Mouse (Mus musculus) hindbrain, embryonic 14.5 days (tissue): ENCODE data around the gene Ucn2. TPM values are rescaled to one million over a fixed set of nuclear protein-coding genes. Genes with fewer than 3 reads are reported as not detected.

ENCODE experiments used
- ATAC-seq: fragments of 200-750 bp; cut with Nextera tagmentation; 2 replicates; pipeline ENCODE4 v1.8.0; 2017; ENCODE audit warnings: moderate number of reproducible peaks, mild to moderate bottlenecking, moderate TSS enrichment, moderate library complexity; ENCODE audit not compliant: low FRiP score
- DNase-seq: peaks from one replicate; pipeline ENCODE4 v3.0.0-alpha.2; 2015; ENCODE audit warnings: low spot score
- H3K27ac ChIP-seq: fragments of 300-500 bp; sonication (generic); 2 replicates; pipeline ENCODE4 v1.5.1; 2014; ENCODE audit warnings: mild to moderate bottlenecking, moderate library complexity
- H3K27me3 ChIP-seq: fragments of 300-500 bp; sonication (generic); 2 replicates; pipeline ENCODE4 v1.6.1; 2014; ENCODE audit warnings: mild to moderate bottlenecking, low read length, mixed read lengths; ENCODE audit not compliant: control insufficient read depth, insufficient read depth
- H3K36me3 ChIP-seq: fragments of 300-500 bp; sonication (generic); replicated peaks from 2 replicates; pipeline ENCODE4 v1.6.1; 2014; ENCODE audit not compliant: control insufficient read depth, insufficient read depth
- H3K4me1 ChIP-seq: fragments of 300-500 bp; sonication (generic); replicated peaks from 2 replicates; pipeline ENCODE4 v1.6.1; 2014; ENCODE audit warnings: antibody characterized with exemption, low read length, mixed read lengths; ENCODE audit not compliant: control insufficient read depth, insufficient read depth
- H3K4me2 ChIP-seq: fragments of 300-500 bp; sonication (generic); replicated peaks from 2 replicates; pipeline ENCODE4 v1.6.1; 2014; ENCODE audit warnings: mild to moderate bottlenecking, moderate library complexity
- H3K4me3 ChIP-seq: fragments of 300-500 bp; sonication (generic); replicated peaks from 2 replicates; pipeline ENCODE4 v1.5.1; 2014; ENCODE audit warnings: mild to moderate bottlenecking, low read length
- H3K9ac ChIP-seq: fragments of 300-500 bp; sonication (generic); 2 replicates; pipeline ENCODE4 v1.6.1; 2014
- H3K9me3 ChIP-seq: fragments of 300-500 bp; sonication (generic); 2 replicates; pipeline ENCODE4 v1.6.1; 2016; ENCODE audit warnings: low read length; ENCODE audit not compliant: control insufficient read depth
- WGBS: fragments of 180-500 bp; shearing (Covaris S2); extraction: QIAGEN DNeasy Blood & Tissue Kit; methylation state at CpG from one replicate; pipeline ENCODE4 v1.1.7; 2014; 5-methylcytosine and 5-hydroxymethylcytosine counted together
- polyA plus RNA-seq: library from polyadenylated mRNA; unstranded; fragments of >200 nt; fragmentation: Nextera tagmentation; extraction: Ambion mirVana; gene quantifications from 2 replicates; pipeline ENCODE4 v1.2.1, GENCODE M21; 2014

Gene Ucn2
- polyA plus RNA-seq, 1 experiment from 2014 or later, result 0.23 TPM

GRCm38 (mm10) chr9:108955846-108956245 is 30.0 kb upstream of the Ucn2 start:
- WGBS, result 91% methylated on average over 11 of the region's 11 CpGs
- Histone ChIP-seq H3K4me1 (no peaks in the 10 kb centered on the region), H3K9me3 (no peaks in the 10 kb centered on the region), H3K9ac (no peak overlapping the region), H3K27ac (no peak overlapping the region), H3K4me3 (no peak overlapping the region), H3K36me3 (peaks cover 2% of the 10 kb centered on the region; the same call in 1 of the 2 replicates), H3K27me3 (peaks cover 24% of the 10 kb centered on the region), H3K4me2 (no peak overlapping the region)
- DNase-seq (no peak), ATAC-seq (no peak)

DNA sequence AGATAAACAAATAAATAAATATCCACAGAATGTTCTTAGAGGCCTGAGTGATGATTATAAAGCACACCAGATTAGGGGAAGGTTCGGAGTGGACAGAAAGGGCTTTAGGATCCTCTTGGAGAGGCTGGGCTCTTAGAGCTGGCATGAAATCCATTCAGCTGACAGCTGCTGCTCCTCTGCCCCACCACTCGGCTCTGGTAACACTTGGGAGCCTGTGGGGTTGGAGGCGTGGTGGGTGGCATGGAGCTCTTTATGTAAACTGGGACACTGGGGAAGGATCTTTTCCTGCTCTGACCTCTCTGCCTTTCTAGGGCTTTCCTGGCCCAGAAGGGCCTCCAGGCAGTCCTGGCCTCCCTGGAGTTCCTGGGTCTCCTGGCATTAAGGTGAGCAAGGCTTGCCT is 22.2 kb upstream of the Ucn2 start:
- no peak for ATAC-seq
- H3K36me3 ChIP-seq, result no peaks in the 10 kb centered on the region
- no peak overlapping the region for H3K4me2 ChIP-seq
- no peak overlapping the region for H3K4me3 ChIP-seq
- no peak for DNase-seq
- H3K9me3 ChIP-seq, result no peaks in the 10 kb centered on the region
- WGBS, result 69% methylated on average over 3 of the region's 3 CpGs
- no peaks in the 10 kb centered on the region for H3K27me3 ChIP-seq
- no peak overlapping the region for H3K27ac ChIP-seq
- no peaks in the 10 kb centered on the region for H3K4me1 ChIP-seq
- H3K9ac ChIP-seq, result no peak overlapping the region

DNA sequence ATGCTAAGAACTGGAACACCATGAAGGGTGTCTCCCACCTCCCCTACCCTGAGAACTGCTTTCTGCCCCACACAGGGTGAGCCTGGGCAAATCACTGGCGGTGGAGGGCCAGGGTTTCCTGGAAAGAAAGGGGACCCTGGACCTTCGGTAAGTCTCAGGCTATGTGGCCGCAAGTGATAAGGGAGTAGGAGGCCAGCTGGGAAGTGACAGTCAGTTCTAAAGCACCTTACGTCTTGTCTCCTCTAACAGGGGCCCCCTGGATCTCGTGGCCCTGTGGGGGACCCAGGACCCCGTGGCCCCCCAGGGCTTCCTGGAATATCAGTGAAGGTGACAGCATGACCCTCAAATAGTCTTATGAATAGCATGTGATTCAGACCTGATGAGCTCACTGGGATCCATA is 21.5 kb upstream of the Ucn2 start:
- no peak overlapping the region for H3K4me2 ChIP-seq
- no peaks in the 10 kb centered on the region for H3K4me1 ChIP-seq
- ATAC-seq (no peak), DNase-seq (no peak)
- no peaks in the 10 kb centered on the region for H3K9me3 ChIP-seq
- 88% methylated on average over 6 of the region's 6 CpGs for WGBS
- no peaks in the 10 kb centered on the region for H3K27me3 ChIP-seq
- no peaks in the 10 kb centered on the region for H3K36me3 ChIP-seq
- H3K4me3 ChIP-seq, result no peak overlapping the region
- no peak overlapping the region for H3K27ac ChIP-seq
- H3K9ac ChIP-seq, result no peak overlapping the region

- no peak for DNase-seq
- no peak overlapping the region for H3K4me3 ChIP-seq
- ATAC-seq, result no peak
- H3K4me2 ChIP-seq, result no peak overlapping the region
- H3K27ac ChIP-seq, result no peak overlapping the region
- H3K4me1 ChIP-seq, result no peaks in the 10 kb centered on the region
- no peak overlapping the region for H3K9ac ChIP-seq
- H3K36me3 ChIP-seq, result no peaks in the 10 kb centered on the region
- no peaks in the 10 kb centered on the region for H3K27me3 ChIP-seq
- no peaks in the 10 kb centered on the region for H3K9me3 ChIP-seq
- 86% methylated on average over 8 of the region's 8 CpGs for WGBS
These were observed 15.2 kb upstream of the Ucn2 start for GRCm38 (mm10) chr9:108970623-108971022.

- no peak for ATAC-seq
- Histone ChIP-seq H3K4me2 (no peak overlapping the region), H3K27ac (no peak overlapping the region), H3K36me3 (no peaks in the 10 kb centered on the region), H3K4me3 (no peak overlapping the region), H3K4me1 (no peaks in the 10 kb centered on the region), H3K9me3 (no peaks in the 10 kb centered on the region), H3K27me3 (no peaks in the 10 kb centered on the region), H3K9ac (no peak overlapping the region)
- WGBS, result 87% methylated on average over 9 of the region's 9 CpGs
- DNase-seq, result no peak
These were observed 9.3 kb upstream of the Ucn2 start for GRCm38 (mm10) chr9:108976483-108976882.

DNA sequence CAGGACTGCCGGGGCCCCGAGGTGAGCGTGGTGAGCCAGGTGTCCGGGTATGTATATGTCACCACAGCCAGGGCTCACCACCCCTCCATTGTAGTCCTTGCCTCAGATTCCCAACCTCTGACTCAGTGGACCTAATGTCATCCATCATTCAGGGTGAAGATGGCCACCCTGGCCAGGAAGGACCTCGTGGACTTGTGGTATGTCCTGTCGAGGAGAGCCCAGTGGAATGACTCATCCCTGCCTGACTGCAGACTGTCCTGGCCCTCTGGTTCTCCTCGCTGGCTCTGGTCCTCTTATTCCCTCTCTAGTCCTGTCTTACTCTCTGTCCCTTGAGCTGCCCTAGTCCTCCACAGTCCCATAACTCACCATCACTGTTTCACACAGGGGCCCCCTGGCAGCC is 7.8 kb upstream of the Ucn2 start:
- H3K27me3 ChIP-seq, result no peaks in the 10 kb centered on the region
- H3K9me3 ChIP-seq, result no peaks in the 10 kb centered on the region
- WGBS, result 83% methylated on average over 7 of the region's 7 CpGs
- H3K4me2 ChIP-seq, result no peak overlapping the region
- ATAC-seq (no peak), DNase-seq (no peak)
- no peaks in the 10 kb centered on the region for H3K4me1 ChIP-seq
- no peak overlapping the region for H3K4me3 ChIP-seq
- no peak overlapping the region for H3K9ac ChIP-seq
- no peaks in the 10 kb centered on the region for H3K36me3 ChIP-seq
- no peak overlapping the region for H3K27ac ChIP-seq

DNA sequence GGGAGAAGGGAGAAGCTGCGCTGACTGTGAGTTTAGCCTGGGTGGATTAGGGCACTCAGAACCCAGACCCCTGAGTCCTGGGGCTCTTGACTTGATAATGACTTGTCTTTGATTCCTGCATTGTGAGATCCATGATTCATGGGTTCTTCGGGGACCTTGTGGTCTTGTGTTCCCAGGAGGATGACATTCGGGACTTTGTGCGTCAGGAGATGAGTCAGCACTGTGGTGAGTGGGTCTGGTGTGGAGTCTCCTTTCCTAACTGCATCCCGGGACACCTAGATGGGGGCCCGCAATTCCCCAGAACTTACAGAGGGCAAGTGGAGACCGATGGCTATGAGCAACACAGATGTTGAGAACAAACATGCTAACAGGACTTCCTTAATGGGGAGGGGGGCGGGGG is 3.3 kb upstream of the Ucn2 start:
- DNase-seq, result no peak
- Histone ChIP-seq H3K4me2 (no peak overlapping the region), H3K36me3 (no peaks in the 10 kb centered on the region), H3K27me3 (no peaks in the 10 kb centered on the region), H3K4me3 (no peak overlapping the region), H3K4me1 (no peaks in the 10 kb centered on the region), H3K9ac (no peak overlapping the region), H3K27ac (no peak overlapping the region), H3K9me3 (no peaks in the 10 kb centered on the region)
- no peak for ATAC-seq
- 86% methylated on average over 8 of the region's 8 CpGs for WGBS

GRCm38 (mm10) chr9:108983209-108983608 is 2.6 kb upstream of the Ucn2 start:
- no peak overlapping the region for H3K27ac ChIP-seq
- no peaks in the 10 kb centered on the region for H3K9me3 ChIP-seq
- no peaks in the 10 kb centered on the region for H3K4me1 ChIP-seq
- H3K27me3 ChIP-seq, result no peaks in the 10 kb centered on the region
- H3K9ac ChIP-seq, result no peak overlapping the region
- DNase-seq, result no peak
- no peak overlapping the region for H3K4me2 ChIP-seq
- no peak overlapping the region for H3K4me3 ChIP-seq
- 84% methylated on average over 9 of the region's 9 CpGs for WGBS
- H3K36me3 ChIP-seq, result no peaks in the 10 kb centered on the region
- ATAC-seq, result no peak

DNA sequence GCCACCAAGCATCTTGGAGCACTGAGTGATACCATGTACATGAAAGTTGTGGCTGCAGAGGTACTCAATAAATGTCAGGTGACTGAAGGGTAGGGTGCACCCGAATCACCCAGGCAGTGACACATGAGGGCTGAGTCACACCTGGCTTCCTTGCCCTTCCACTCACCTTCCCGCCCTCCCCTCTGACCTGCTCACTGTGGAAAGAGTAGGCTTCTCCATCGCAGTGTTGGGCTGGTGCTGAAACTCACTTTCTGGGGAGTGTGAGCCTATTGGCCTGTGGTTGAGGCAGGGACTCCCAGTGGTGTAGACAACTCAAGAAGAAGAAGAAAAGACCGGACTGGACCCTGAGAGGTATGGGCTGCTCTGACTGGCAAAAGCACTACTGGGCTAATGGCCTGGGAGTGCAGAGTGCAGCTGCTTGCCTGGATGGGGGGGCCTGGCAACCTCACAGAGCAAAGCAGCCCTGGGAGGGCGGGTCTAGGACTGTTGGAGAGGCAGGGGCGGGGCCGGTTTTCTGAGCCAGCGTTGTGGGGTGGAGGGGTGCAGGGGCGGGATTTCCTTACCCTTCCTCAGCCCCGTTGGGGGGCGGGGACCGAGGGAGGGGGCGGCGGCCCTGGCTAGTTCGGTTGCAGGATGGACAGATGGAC is 2.0 kb downstream of the Ucn2 start:
- H3K4me3 ChIP-seq, result no peak overlapping the region
- no peaks in the 10 kb centered on the region for H3K36me3 ChIP-seq
- DNase-seq (no peak), ATAC-seq (no peak)
- no peak overlapping the region for H3K4me2 ChIP-seq
- H3K9ac ChIP-seq, result no peak overlapping the region
- H3K27me3 ChIP-seq, result no peaks in the 10 kb centered on the region
- no peak overlapping the region for H3K27ac ChIP-seq
- WGBS, result 24% methylated on average over 15 of the region's 15 CpGs
- H3K9me3 ChIP-seq, result no peaks in the 10 kb centered on the region
- peaks cover 14% of the 10 kb centered on the region for H3K4me1 ChIP-seq
